Mouse (Mus musculus) adrenal gland, adult 8-10 months (tissue): ENCODE measurements around the gene Cdkal1. TPM values are rescaled to one million over a fixed set of nuclear protein-coding genes. Genes with fewer than 3 reads are reported as not detected.
A peak's percentile ranks its signal among the peaks of the same experiment; 100 is the strongest.

ENCODE experiments used
- DNase-seq: peaks from one replicate; pipeline ENCODE4 v3.0.0; 2022
- total RNA-seq, 4 experiments: library from RNA; stranded (reverse); gene quantifications; 2 replicates each; pipeline ENCODE4 v1.2.4; 2022

The Cdkal1 gene
- total RNA-seq, 4 experiments from 2014 or later: 21.4 to 36.6 (median 31.2) TPM

GRCm38 (mm10) chr13:29164845-29165524 lies 690.5 kb downstream of the Cdkal1 start:
- no peak for DNase-seq

- DNase-seq: peak; percentile 19
These were observed 692.5 kb downstream of the Cdkal1 start for GRCm38 (mm10) chr13:29162867-29163514.

GRCm38 (mm10) chr13:29162444-29162843 lies 693.0 kb downstream of the Cdkal1 start:
- DNase-seq: no peak

- DNase-seq: no peak
These were observed 694.0 kb downstream of the Cdkal1 start for GRCm38 (mm10) chr13:29161436-29161835.

GRCm38 (mm10) chr13:29156703-29157102 lies 698.8 kb downstream of the Cdkal1 start:
- no peak for DNase-seq

GRCm38 (mm10) chr13:29155297-29155696 lies 700.2 kb downstream of the Cdkal1 start:
- DNase-seq: no peak

GRCm38 (mm10) chr13:29150120-29150519 lies 705.4 kb downstream of the Cdkal1 start:
- no peak for DNase-seq

- DNase-seq: no peak
These were observed 706.1 kb downstream of the Cdkal1 start for GRCm38 (mm10) chr13:29149404-29149803.

- no peak for DNase-seq
These were observed 706.9 kb downstream of the Cdkal1 start for GRCm38 (mm10) chr13:29148616-29149015.

Other genes starting within 250 kb of the Cdkal1 start
- 10 to 100 TPM in 3 of 4 experiments, 1 to 10 TPM in 1; 9.4 to 10.8 (median 10.4) TPM for gene E2f3, start 130.4 kb upstream of the Cdkal1 start, total RNA-seq